Mouse (Mus musculus): ENCODE data around the gene Nup188.

Nup188 gene

GRCm38 (mm10) chr2:30286192-30287026, at the start of gene Nup188, which contains the start of gene Dolk:
Nup188 (plus strand) TSS chr2:30286397.
Dolk (minus strand) TSS chr2:30286334.
- DNase-seq (ENCODE audit: low spot score in 2 of 2): peak; percentile 92 to 97

GRCm38 (mm10) chr2:30236426-30237198, 49.6 kb upstream of the Nup188 start:
- no peak for DNase-seq (ENCODE audit: low spot score in 2 of 2)

DNA sequence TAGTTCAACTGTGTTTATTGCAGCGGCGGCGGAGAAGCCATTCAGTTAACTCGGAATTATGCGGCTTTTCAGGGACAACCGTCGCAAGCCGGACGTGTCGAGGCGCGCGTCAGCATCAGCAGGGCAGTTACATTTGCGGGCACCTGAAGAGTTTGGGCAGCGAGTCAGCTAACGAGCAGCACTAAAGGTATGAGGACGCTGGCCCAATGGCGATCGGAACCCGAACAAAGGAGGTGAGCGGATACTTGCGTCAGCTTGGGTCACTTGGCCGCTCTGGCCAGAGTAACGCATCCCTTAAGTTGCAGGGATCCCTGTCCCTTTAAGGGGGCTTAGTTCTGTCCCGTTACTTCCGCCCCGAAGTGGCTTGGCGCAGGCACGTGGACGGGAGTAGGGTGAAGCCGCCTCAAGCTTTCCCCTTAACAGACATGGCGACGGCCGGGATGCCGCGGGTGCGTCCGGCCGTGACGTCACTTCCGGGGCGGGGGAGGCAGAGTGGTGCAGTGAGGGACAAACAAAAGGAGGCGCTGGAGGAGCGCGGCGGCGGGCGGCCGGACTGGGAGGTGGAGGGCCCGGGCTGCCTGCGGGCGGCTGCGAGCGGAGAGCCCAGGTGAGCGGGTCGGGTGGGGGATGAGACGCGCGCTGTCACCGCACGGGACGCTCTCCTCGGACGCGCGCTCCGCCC, 48.9 kb upstream of the Nup188 start, which contains the start of gene Lrrc8a:
Gene Lrrc8a (plus strand): TSS at position 517 of the 682 bp plus-strand sequence.
- DNase-seq (ENCODE audit: low spot score in 2 of 2): peak; percentile 100

GRCm38 (mm10) chr2:30237881-30238280, 48.3 kb upstream of the Nup188 start:
- peak; percentile 58 to 72 for DNase-seq (ENCODE audit: low spot score in 2 of 2)

DNA sequence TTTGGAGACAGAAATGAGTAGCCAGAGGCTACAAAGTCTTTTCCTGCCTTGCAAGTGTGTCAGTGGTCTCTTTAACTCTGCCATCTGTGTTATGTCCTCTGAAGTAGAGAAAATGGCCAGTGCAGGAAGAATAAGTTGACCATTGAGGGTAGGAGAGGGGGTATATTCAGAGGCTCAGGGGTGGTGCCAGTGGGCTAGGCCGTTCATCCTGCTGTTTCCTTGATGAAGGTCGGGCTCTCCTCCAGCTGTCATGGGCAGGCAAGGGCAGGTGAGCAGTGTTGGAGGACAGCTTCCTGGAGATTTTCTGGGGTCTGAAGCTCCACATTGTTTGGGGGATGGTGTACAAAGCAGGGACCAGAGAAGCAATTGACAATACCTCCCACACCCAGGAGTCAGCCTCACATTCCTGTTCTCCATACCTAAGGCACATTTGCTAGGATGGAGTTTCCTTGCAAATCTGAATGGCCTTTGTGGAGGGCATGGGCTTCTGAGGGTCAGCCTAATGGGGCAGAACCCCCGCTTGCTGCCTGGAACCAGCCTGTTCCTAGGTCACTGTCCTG, 47.2 kb upstream of the Nup188 start:
- DNase-seq (ENCODE audit: low spot score in 2 of 2): no peak

DNA sequence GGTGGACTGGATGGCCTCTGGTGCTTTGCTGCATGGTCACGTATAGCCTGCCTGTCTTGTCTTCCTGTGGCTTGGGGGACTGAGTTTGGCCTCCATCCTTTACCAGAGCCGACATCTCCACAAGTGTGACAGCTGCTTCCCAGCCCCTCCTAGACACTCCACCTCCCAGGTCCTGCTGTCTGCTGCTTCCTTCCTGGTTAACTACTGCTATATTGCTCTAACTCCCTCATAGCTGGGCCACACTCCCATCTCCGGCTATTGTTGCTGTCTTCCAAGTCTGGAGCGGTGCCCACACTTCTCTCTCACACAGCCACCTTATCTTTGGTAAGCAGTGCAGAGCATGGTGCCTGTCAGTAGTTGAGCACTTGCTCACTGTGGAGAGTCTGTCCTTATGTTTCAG, 46.4 kb upstream of the Nup188 start:
- DNase-seq (ENCODE audit: low spot score in 2 of 2): no peak

DNA sequence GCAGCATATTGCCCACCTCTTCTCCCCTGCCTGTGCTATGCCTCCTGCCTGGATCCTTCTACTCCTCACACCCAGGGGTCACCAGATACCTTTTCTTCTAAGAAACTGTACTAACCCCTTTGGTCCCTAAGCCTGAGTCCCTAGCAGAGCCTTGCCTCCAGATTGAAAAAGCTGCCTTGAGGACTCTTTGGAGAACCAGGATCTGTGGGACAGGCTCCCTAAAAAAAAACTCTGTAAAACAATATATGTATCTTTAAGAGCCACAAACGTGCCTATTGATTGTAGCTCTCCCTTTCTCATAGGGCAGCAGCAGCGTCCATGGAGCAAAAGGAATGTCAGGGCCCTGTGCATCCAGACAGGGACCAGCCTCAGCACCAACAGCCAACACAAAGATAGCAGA, 45.9 kb upstream of the Nup188 start, which contains the start of gene Gm28035:
Gene Gm28035 (plus strand): TSS at position 301 of the 400 bp plus-strand sequence.
- DNase-seq (ENCODE audit: low spot score in 2 of 2): no peak

DNA sequence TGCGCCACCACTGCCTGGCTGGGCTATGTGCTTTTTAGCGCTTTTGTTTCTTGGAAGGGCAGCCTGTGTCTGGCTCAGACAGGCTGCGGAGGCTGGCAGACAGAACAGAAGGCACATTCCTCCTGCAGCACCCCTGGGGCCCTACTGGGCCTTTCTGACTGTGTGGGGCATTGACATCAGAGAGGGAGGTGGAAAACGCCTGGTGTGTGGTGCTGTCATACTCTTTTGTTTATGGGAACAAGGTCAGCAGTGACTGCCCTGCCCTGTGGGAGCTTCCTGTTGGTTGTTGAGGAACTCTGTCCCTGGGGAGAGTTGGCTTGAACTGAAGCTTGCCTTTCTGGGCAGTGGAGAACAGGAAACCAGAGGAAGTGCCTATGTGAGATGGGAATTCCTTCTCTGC, 43.7 kb upstream of the Nup188 start:
- peak in 1 of 2 experiments; percentile 48 for DNase-seq (ENCODE audit: low spot score in 2 of 2)

DNA sequence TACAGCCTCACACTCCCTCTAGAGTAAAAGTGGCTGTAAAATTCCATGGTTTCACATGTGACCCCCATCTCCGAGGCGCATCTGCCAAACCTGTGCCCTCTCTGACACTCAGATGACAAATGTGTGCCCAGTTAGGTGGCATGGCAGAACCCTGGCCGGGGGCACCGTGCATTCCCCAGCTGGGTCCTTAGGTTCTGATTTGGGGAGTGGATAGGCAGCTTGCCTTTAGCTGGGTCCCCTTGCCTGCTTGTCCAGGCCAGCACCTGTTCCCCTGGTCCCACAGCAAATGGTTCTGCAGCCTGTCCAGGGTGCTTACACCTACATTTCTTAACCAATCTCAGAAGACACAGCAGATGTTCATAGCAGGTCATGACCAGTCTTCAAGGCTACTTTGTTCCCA, 42.8 kb upstream of the Nup188 start:
- DNase-seq (ENCODE audit: low spot score in 2 of 2): no peak

DNA sequence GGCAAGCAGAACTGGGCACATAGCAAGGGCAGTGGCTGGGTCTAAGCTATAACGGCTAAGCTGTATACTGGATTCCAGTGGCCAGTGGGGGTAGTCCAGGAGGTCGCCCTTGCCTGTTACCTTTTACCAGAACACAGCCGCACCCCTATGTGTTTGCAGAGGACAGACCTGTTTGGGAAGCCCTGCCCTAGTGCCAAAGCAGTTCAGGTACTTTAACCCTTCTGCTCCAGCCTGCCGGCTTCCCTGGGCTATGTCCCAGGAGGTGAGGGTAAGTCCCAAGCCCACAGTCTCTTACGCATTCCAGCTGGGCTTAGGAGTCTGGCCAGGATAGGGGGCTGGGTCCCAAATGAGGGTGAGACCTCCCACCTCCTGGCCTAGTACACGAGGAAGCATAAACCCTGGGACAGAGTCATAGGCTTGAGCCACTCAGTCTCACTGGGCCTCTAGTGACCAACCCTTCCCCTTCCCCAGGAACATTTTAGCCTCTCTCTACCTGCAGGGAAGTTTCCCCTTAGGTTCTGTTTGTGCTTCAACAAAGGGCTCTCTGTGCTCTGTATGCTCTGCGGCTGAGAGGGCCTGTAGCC, 41.5 kb upstream of the Nup188 start:
- peak; percentile 47 to 72 for DNase-seq (ENCODE audit: low spot score in 2 of 2)

GRCm38 (mm10) chr2:30247036-30247435, 39.2 kb upstream of the Nup188 start:
- DNase-seq (ENCODE audit: low spot score in 2 of 2): no peak

GRCm38 (mm10) chr2:30247681-30248080, 38.5 kb upstream of the Nup188 start:
- no peak for DNase-seq (ENCODE audit: low spot score in 2 of 2)

DNA sequence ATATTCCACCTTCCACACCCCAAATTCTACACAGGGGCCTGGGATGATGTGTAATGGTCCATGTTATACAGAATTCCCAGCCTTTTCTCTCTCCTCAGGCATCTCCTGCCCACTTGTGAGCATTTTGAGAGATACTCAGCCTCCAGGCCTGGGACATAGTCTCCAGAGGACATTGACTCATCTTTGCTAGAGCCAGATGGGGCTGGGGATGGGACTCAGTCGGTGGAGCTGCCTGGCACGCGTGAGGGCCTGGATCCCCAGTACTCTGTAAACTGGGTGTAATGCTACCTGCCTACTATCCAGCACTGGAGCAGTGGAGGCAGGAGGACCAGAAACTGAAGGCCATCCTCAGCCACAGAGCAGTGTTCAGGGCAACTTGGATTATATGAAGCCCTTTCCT, 37.0 kb upstream of the Nup188 start:
- DNase-seq (ENCODE audit: low spot score in 2 of 2): no peak

GRCm38 (mm10) chr2:30250166-30251128, 35.8 kb upstream of the Nup188 start:
- no peak for DNase-seq (ENCODE audit: low spot score in 2 of 2)

- peak; percentile 64 to 71 for DNase-seq (ENCODE audit: low spot score in 2 of 2)
These were observed 34.6 kb upstream of the Nup188 start for GRCm38 (mm10) chr2:30251417-30252104.

DNA sequence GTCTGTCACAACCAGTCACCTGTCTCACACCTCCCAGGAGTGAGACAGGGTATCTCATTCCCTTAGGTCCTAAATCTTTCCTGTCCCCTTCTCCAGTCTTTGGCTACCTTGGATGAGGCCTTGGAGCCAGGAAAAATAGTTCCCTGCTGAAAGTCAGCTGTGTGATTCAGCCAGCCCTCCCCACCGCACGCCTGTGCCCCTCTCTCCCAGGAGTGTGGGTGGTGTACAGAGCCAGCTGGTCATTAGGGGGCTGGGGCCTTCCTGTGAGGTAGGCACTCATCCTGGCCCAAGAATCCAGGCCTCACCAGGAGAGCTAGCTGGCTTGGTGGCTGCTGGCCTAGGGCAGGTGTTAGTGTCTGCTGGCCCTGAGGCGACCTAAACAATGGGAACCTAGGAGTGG, 33.7 kb upstream of the Nup188 start:
- no peak for DNase-seq (ENCODE audit: low spot score in 2 of 2)

- no peak for DNase-seq (ENCODE audit: low spot score in 2 of 2)
These were observed 32.4 kb upstream of the Nup188 start for GRCm38 (mm10) chr2:30253809-30254208.

GRCm38 (mm10) chr2:30255631-30256395, 30.4 kb upstream of the Nup188 start:
- no peak for DNase-seq (ENCODE audit: low spot score in 2 of 2)
